Mouse (Mus musculus): ENCODE data around the gene Adgrv1.

DNA sequence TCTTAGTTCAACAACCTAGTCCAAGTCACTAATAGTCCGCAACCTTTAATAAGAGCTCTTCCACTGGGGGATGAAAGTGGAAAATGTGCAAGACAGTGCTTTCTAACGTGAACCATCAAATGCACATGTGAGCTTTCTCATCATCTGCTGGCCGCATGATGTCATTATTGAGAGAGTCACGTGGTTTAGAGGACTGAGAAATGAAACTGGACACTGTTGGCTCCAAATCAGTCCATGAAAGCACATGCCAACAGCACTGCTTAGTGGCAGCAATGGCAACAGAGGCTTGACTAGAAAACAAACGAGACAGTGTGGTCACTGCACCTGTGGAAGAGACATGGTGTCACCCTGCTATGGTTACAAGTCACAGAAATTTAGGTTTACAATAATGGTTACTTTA lies 395.0 kb downstream of the Adgrv1 start:
- TF ChIP-seq TBP (conservative IDR thresholded peaks at IDR 0.05; ENCODE audit: low read depth, low read length) (no peak), POLR2A (IDR thresholded peaks at IDR 0.05; ENCODE audit: low read depth, low read length) (no peak), CTCF (conservative IDR thresholded peaks at IDR 0.05 in 1 of 2, IDR thresholded peaks at IDR 0.05 in 1 of 2; ENCODE audit: low read depth in 2 of 2, low read length in 2 of 2) (peak in 1 of 2 experiments; percentile 62; a peak in 2 of 4 replicates)

Measured in CH12.LX (cell line).